Mouse (Mus musculus): Measurements from ENCODE around the gene Elavl4. TPM values are rescaled to one million over a fixed set of nuclear protein-coding genes. Genes with fewer than 3 reads are reported as not detected.

Gene Elavl4
- total and polyA plus RNA-seq, 3 experiments = 0.09 to 0.13 (median 0.12) TPM

- TF ChIP-seq EP300 (IDR thresholded peaks at IDR 0.05; ENCODE audit: insufficient read depth, low read depth, low read length) = no peak
- no peak for TF ChIP-seq CTCF (IDR thresholded peaks at IDR 0.05)
- TF ChIP-seq POLR2A (IDR thresholded peaks at IDR 0.05; ENCODE audit: insufficient read depth, low read depth, low read length) = no peak
- Histone ChIP-seq H3K79me2 (replicated peaks; ENCODE audit: control insufficient read depth, insufficient read depth, low read length) (no peaks in the 10 kb centered on the region), H3K27ac (no peak overlapping the region), H3K4me1 (ENCODE audit: control insufficient read depth, insufficient read depth, low read length) (no peaks in the 10 kb centered on the region), H3K9ac (ENCODE audit: low read depth, low read length) (no peak overlapping the region), H3K27me3 (ENCODE audit: control insufficient read depth, insufficient read depth, low read length) (no peaks in the 10 kb centered on the region), H3K4me3 (no peak overlapping the region), H3K36me3 (ENCODE audit: control insufficient read depth, insufficient read depth, low read length) (no peaks in the 10 kb centered on the region)
- intact Hi-C loops (cut with DNase I) = no loop called here
- no peak for DNase-seq
- WGBS = 61% methylated on average over 3 of the region's 3 CpGs
These were observed 134.2 kb downstream of the Elavl4 start for GRCm38 (mm10) chr4:110217553-110217952.

- Histone ChIP-seq H3K79me2 (replicated peaks; ENCODE audit: control insufficient read depth, insufficient read depth, low read length) (no peaks in the 10 kb centered on the region), H3K4me3 (no peak overlapping the region), H3K4me1 (ENCODE audit: control insufficient read depth, insufficient read depth, low read length) (no peaks in the 10 kb centered on the region), H3K9ac (ENCODE audit: low read depth, low read length) (no peak overlapping the region), H3K36me3 (ENCODE audit: control insufficient read depth, insufficient read depth, low read length) (no peaks in the 10 kb centered on the region), H3K27ac (no peak overlapping the region), H3K27me3 (ENCODE audit: control insufficient read depth, insufficient read depth, low read length) (no peaks in the 10 kb centered on the region)
- TF ChIP-seq CTCF (IDR thresholded peaks at IDR 0.05) = no peak
- TF ChIP-seq EP300 (IDR thresholded peaks at IDR 0.05; ENCODE audit: insufficient read depth, low read depth, low read length) = no peak
- TF ChIP-seq POLR2A (IDR thresholded peaks at IDR 0.05; ENCODE audit: insufficient read depth, low read depth, low read length) = no peak
- intact Hi-C loops (cut with DNase I) = no loop called here
- no peak for DNase-seq
- 65% methylated on average over 6 of the region's 6 CpGs for WGBS
These were observed 137.2 kb downstream of the Elavl4 start for GRCm38 (mm10) chr4:110214543-110214942.

GRCm38 (mm10) chr4:110213666-110214065 is 138.0 kb downstream of the Elavl4 start:
- H3K36me3 ChIP-seq (ENCODE audit: control insufficient read depth, insufficient read depth, low read length) = no peaks in the 10 kb centered on the region
- no peaks in the 10 kb centered on the region for H3K4me1 ChIP-seq (ENCODE audit: control insufficient read depth, insufficient read depth, low read length)
- H3K27ac ChIP-seq = no peak overlapping the region
- H3K4me3 ChIP-seq = no peak overlapping the region
- H3K27me3 ChIP-seq (ENCODE audit: control insufficient read depth, insufficient read depth, low read length) = no peaks in the 10 kb centered on the region
- intact Hi-C loops (cut with DNase I) = no loop called here
- H3K9ac ChIP-seq (ENCODE audit: low read depth, low read length) = no peak overlapping the region
- H3K79me2 ChIP-seq (replicated peaks; ENCODE audit: control insufficient read depth, insufficient read depth, low read length) = no peaks in the 10 kb centered on the region
- 62% methylated on average over 5 of the region's 5 CpGs for WGBS
- DNase-seq = no peak
- no peak for TF ChIP-seq POLR2A (IDR thresholded peaks at IDR 0.05; ENCODE audit: insufficient read depth, low read depth, low read length)
- no peak for TF ChIP-seq EP300 (IDR thresholded peaks at IDR 0.05; ENCODE audit: insufficient read depth, low read depth, low read length)
- no peak for TF ChIP-seq CTCF (IDR thresholded peaks at IDR 0.05)

- DNase-seq = no peak
- no peak for TF ChIP-seq POLR2A (IDR thresholded peaks at IDR 0.05; ENCODE audit: insufficient read depth, low read depth, low read length)
- no peak for TF ChIP-seq EP300 (IDR thresholded peaks at IDR 0.05; ENCODE audit: insufficient read depth, low read depth, low read length)
- TF ChIP-seq CTCF (IDR thresholded peaks at IDR 0.05) = no peak
- WGBS = 81% methylated on average over 5 of the region's 5 CpGs
- no peaks in the 10 kb centered on the region for H3K79me2 ChIP-seq (replicated peaks; ENCODE audit: control insufficient read depth, insufficient read depth, low read length)
- no peaks in the 10 kb centered on the region for H3K27me3 ChIP-seq (ENCODE audit: control insufficient read depth, insufficient read depth, low read length)
- no peaks in the 10 kb centered on the region for H3K36me3 ChIP-seq (ENCODE audit: control insufficient read depth, insufficient read depth, low read length)
- H3K4me3 ChIP-seq = no peak overlapping the region
- H3K9ac ChIP-seq (ENCODE audit: low read depth, low read length) = no peak overlapping the region
- no peaks in the 10 kb centered on the region for H3K4me1 ChIP-seq (ENCODE audit: control insufficient read depth, insufficient read depth, low read length)
- intact Hi-C loops (cut with DNase I) = no loop called here
- H3K27ac ChIP-seq = no peak overlapping the region
These were observed 141.5 kb downstream of the Elavl4 start for GRCm38 (mm10) chr4:110210246-110210645.

- Histone ChIP-seq H3K36me3 (ENCODE audit: control insufficient read depth, insufficient read depth, low read length) (no peaks in the 10 kb centered on the region), H3K9ac (ENCODE audit: low read depth, low read length) (no peak overlapping the region), H3K79me2 (replicated peaks; ENCODE audit: control insufficient read depth, insufficient read depth, low read length) (no peaks in the 10 kb centered on the region), H3K4me3 (no peak overlapping the region), H3K27me3 (ENCODE audit: control insufficient read depth, insufficient read depth, low read length) (no peaks in the 10 kb centered on the region), H3K4me1 (ENCODE audit: control insufficient read depth, insufficient read depth, low read length) (no peaks in the 10 kb centered on the region), H3K27ac (no peak overlapping the region)
- intact Hi-C loops (cut with DNase I) = no loop called here
- WGBS = 83% methylated on average over 5 of the region's 5 CpGs
- DNase-seq = no peak
- TF ChIP-seq POLR2A (IDR thresholded peaks at IDR 0.05; ENCODE audit: insufficient read depth, low read depth, low read length) (no peak), CTCF (IDR thresholded peaks at IDR 0.05) (no peak), EP300 (IDR thresholded peaks at IDR 0.05; ENCODE audit: insufficient read depth, low read depth, low read length) (no peak)
These were observed 142.1 kb downstream of the Elavl4 start for GRCm38 (mm10) chr4:110209613-110210012.

GRCm38 (mm10) chr4:110201680-110202079 is 150.0 kb downstream of the Elavl4 start:
- no peaks in the 10 kb centered on the region for H3K79me2 ChIP-seq (replicated peaks; ENCODE audit: control insufficient read depth, insufficient read depth, low read length)
- no peak overlapping the region for H3K27ac ChIP-seq
- no peaks in the 10 kb centered on the region; the same call in 1 of the 2 replicates for H3K36me3 ChIP-seq (ENCODE audit: control insufficient read depth, insufficient read depth, low read length)
- 86% methylated on average over 3 of the region's 3 CpGs for WGBS
- no peak for DNase-seq
- H3K4me3 ChIP-seq = no peak overlapping the region
- intact Hi-C loops (cut with DNase I) = no loop called here
- H3K27me3 ChIP-seq (ENCODE audit: control insufficient read depth, insufficient read depth, low read length) = no peaks in the 10 kb centered on the region
- no peak overlapping the region for H3K9ac ChIP-seq (ENCODE audit: low read depth, low read length)
- no peak for TF ChIP-seq CTCF (IDR thresholded peaks at IDR 0.05)
- no peak for TF ChIP-seq POLR2A (IDR thresholded peaks at IDR 0.05; ENCODE audit: insufficient read depth, low read depth, low read length)
- no peak for TF ChIP-seq EP300 (IDR thresholded peaks at IDR 0.05; ENCODE audit: insufficient read depth, low read depth, low read length)
- no peaks in the 10 kb centered on the region for H3K4me1 ChIP-seq (ENCODE audit: control insufficient read depth, insufficient read depth, low read length)
